In genomic region chr11:75420810-75421374, GRCm38 (mm10) we compare ENCODE assay signal across 14 mouse cellular contexts. TPM values are rescaled to one million over a fixed set of nuclear protein-coding genes. Genes with fewer than 3 reads are reported as not detected.
A peak's percentile ranks its signal among the peaks of the same experiment; 100 is the strongest.
DNase-seq lines count a peak whose midpoint lies in the region; ATAC-seq and TF ChIP-seq lines count a peak whose summit lies in the region.
"Had no signal": no experiment of that assay in that cellular context is flagged by ENCODE, and none has a peak within 500 bp of the region (broad histone marks: within the 10 kb centered on the region; RNA-seq: fewer than 3 reads in every experiment).

No protein-coding gene starts in this region.

- H3K4me2 ChIP-seq in heart, postnatal 0 days (ENCODE audit: low read depth, low read length) = 0 out of 2 replicates have a peak overlapping the region, but pooled peaks have one; percentile 24
- H3K4me2 ChIP-seq in neural tube, embryonic 15.5 days = no peak overlapping the region; the same call in 1 of the 2 replicates
- peak overlapping the region; percentile 62 for H3K4me2 ChIP-seq in limb, embryonic 14.5 days (replicated peaks; ENCODE audit: low read depth, low read length, severe bottlenecking)
- H3K4me2 ChIP-seq in intestine, embryonic 15.5 days (replicated peaks) = no peak overlapping the region

- no peak for TF ChIP-seq EP300 in heart, postnatal 0 days (IDR thresholded peaks at IDR 0.05; ENCODE audit: low read depth)

- no peaks in the 10 kb centered on the region for H3K36me3 ChIP-seq in heart, postnatal 0 days (replicated peaks; ENCODE audit: control insufficient read depth, insufficient read depth, low read length)
- H3K36me3 ChIP-seq in neural tube, embryonic 15.5 days = no peaks in the 10 kb centered on the region
- H3K36me3 ChIP-seq in limb, embryonic 14.5 days (ENCODE audit: control insufficient read depth, insufficient read depth, low read length) = peaks cover 4% of the 10 kb centered on the region; the same call in 1 of the 2 replicates
- H3K36me3 ChIP-seq in intestine, embryonic 15.5 days = no peaks in the 10 kb centered on the region

- no peaks in the 10 kb centered on the region for H3K9me3 ChIP-seq in heart, postnatal 0 days (replicated peaks; ENCODE audit: control insufficient read depth, low read length)
- H3K9me3 ChIP-seq in neural tube, embryonic 15.5 days (replicated peaks) = no peaks in the 10 kb centered on the region
- H3K9me3 ChIP-seq in limb, embryonic 14.5 days (ENCODE audit: control insufficient read depth, low read length) = no peaks in the 10 kb centered on the region
- H3K9me3 ChIP-seq in intestine, embryonic 15.5 days = no peaks in the 10 kb centered on the region
- H3K9me3 ChIP-seq: megakaryocyte, embryonic 14.5 days had no signal

- DNase-seq in heart, postnatal 0 days (ENCODE audit: low spot score) = no peak
- DNase-seq in heart, adult 18-20 months = no peak
- DNase-seq in neural tube, embryonic 10.5 days (ENCODE audit: extremely low spot score, low spot score) = peak; percentile 20
- DNase-seq in limb, embryonic 14.5 days (ENCODE audit: low spot score) = no peak
- DNase-seq in adrenal gland, postnatal 25 days = no peak
- DNase-seq: cerebellum, adult 11 months; kidney, adult 11 months; lung, adult 18-20 months; right cerebral cortex, adult 18-20 months had no signal

- H3K27me3 ChIP-seq in heart, postnatal 0 days (ENCODE audit: control insufficient read depth, insufficient read depth, low read length) = no peaks in the 10 kb centered on the region
- no peaks in the 10 kb centered on the region for H3K27me3 ChIP-seq in neural tube, embryonic 15.5 days (replicated peaks)
- H3K27me3 ChIP-seq in limb, embryonic 14.5 days (ENCODE audit: control insufficient read depth, insufficient read depth, low read length) = no peaks in the 10 kb centered on the region
- H3K27me3 ChIP-seq in intestine, embryonic 15.5 days (replicated peaks) = no peaks in the 10 kb centered on the region

- no peaks in the 10 kb centered on the region for H3K4me1 ChIP-seq in heart, postnatal 0 days (ENCODE audit: control insufficient read depth, insufficient read depth)
- H3K4me1 ChIP-seq in neural tube, embryonic 15.5 days = no peaks in the 10 kb centered on the region
- peaks cover 23% of the 10 kb centered on the region for H3K4me1 ChIP-seq in limb, embryonic 14.5 days (ENCODE audit: control insufficient read depth, insufficient read depth, low read length)
- H3K4me1 ChIP-seq in intestine, embryonic 15.5 days (replicated peaks) = peaks cover 10% of the 10 kb centered on the region; the same call in 1 of the 2 replicates

- WGBS in heart, postnatal 0 days = 58% methylated on average over 5 of the region's 5 CpGs
- 71% methylated on average over 5 of the region's 5 CpGs for WGBS in neural tube, embryonic 15.5 days
- WGBS in limb, embryonic 14.5 days = 25% methylated on average over 5 of the region's 5 CpGs
- WGBS in intestine, embryonic 15.5 days = 64% methylated on average over 5 of the region's 5 CpGs

- H3K27ac ChIP-seq in heart, postnatal 0 days (ENCODE audit: low read depth) = no peak overlapping the region
- no peak overlapping the region for H3K27ac ChIP-seq in neural tube, embryonic 15.5 days (replicated peaks)
- H3K27ac ChIP-seq in limb, embryonic 14.5 days (replicated peaks; ENCODE audit: low read depth, low read length) = peak overlapping the region; percentile 65
- H3K27ac ChIP-seq in intestine, embryonic 15.5 days = no peak overlapping the region

- no peak for TF ChIP-seq POLR2A in limb, embryonic 14.5 days (IDR thresholded peaks at IDR 0.05; ENCODE audit: borderline replicate concordance, extremely low read depth, insufficient read depth, insufficient read length)

- no peak for ATAC-seq in heart, postnatal 0 days (ENCODE audit: insufficient read depth, low read depth)
- ATAC-seq in neural tube, embryonic 15.5 days (ENCODE audit: low FRiP score) = no peak
- 0 out of 2 replicates have a peak, but pooled peaks have one; percentile 19 for ATAC-seq in limb, embryonic 14.5 days (ENCODE audit: low FRiP score, low read depth)
- no peak for ATAC-seq in inflammation-experienced regulatory T-cells, adult 6 months
- ATAC-seq in intestine, embryonic 15.5 days = no peak

- TF ChIP-seq CTCF in heart, postnatal 0 days (IDR thresholded peaks at IDR 0.05; ENCODE audit: low read depth) = no peak

- H3K9ac ChIP-seq in heart, postnatal 0 days (replicated peaks; ENCODE audit: low read depth, low read length) = no peak overlapping the region
- H3K9ac ChIP-seq in neural tube, embryonic 15.5 days (replicated peaks) = no peak overlapping the region
- peak overlapping the region; percentile 62 for H3K9ac ChIP-seq in limb, embryonic 14.5 days (ENCODE audit: low read depth, low read length, severe bottlenecking)
- no peak overlapping the region for H3K9ac ChIP-seq in intestine, embryonic 15.5 days

- H3K4me3 ChIP-seq in heart, postnatal 0 days (ENCODE audit: low read depth, low read length) = no peak overlapping the region
- H3K4me3 ChIP-seq in neural tube, embryonic 15.5 days (replicated peaks) = no peak overlapping the region
- H3K4me3 ChIP-seq in limb, embryonic 14.5 days (replicated peaks; ENCODE audit: low read length) = peak overlapping the region; percentile 43
- H3K4me3 ChIP-seq in intestine, embryonic 15.5 days (replicated peaks) = no peak overlapping the region
- H3K4me3 ChIP-seq: megakaryocyte, embryonic 14.5 days had no signal

RNA-seq across cellular contexts. Expression of gene Serpinf1, which starts 1.6 kb away (rescaled TPM):
- 27.3 and 112 TPM in 2 replicates for total RNA-seq in heart, postnatal 0 days (2014; rRNA removed; ENCODE audit: low replicate concordance)
- 20.4 and 24.4 TPM in 2 replicates for polyA plus RNA-seq in heart, postnatal 0 days (2015; fragmentation: Nextera tagmentation; extraction: Ambion mirVana)
- 10 to 100 TPM; 16.0 to 21.0 TPM for total RNA-seq in heart, adult 18-20 months (2021)
- polyA plus RNA-seq in neural tube, embryonic 15.5 days (2015; fragmentation: Nextera tagmentation; extraction: Ambion mirVana) = 63.4 and 69.1 TPM in 2 replicates
- polyA plus RNA-seq in limb, embryonic 14.5 days (2012; rRNA removed) = 160 and 176 TPM in 2 replicates
- 267 and 276 TPM in 2 replicates for polyA plus RNA-seq in limb, embryonic 14.5 days (2014; fragmentation: Nextera tagmentation; extraction: Ambion mirVana)
- 1 to 10 TPM; 3.3 to 5.0 (median 4.9) TPM for polyA plus RNA-seq in inflammation-experienced regulatory T-cells, adult 6 months (2017; shearing (Covaris generic))
- total RNA-seq in adrenal gland, postnatal 25 days (2021) = 12.4 and 23.9 TPM in 2 replicates
- polyA plus RNA-seq in intestine, embryonic 15.5 days (2015; fragmentation: Nextera tagmentation; extraction: Ambion mirVana) = 41.1 and 48.0 TPM in 2 replicates

RNA-seq across cellular contexts. Expression of gene Serpinf2, which starts 18.5 kb away (rescaled TPM):
- total RNA-seq in heart, postnatal 0 days (2014; rRNA removed; ENCODE audit: low replicate concordance) = 1.2 and 2.4 TPM in 2 replicates
- polyA plus RNA-seq in heart, postnatal 0 days (2015; fragmentation: Nextera tagmentation; extraction: Ambion mirVana) = not detected in 2 replicates
- total RNA-seq in heart, adult 18-20 months (2021) = not detected
- polyA plus RNA-seq in neural tube, embryonic 15.5 days (2015; fragmentation: Nextera tagmentation; extraction: Ambion mirVana) = 0.33 and 1.6 TPM in 2 replicates
- 0.53 and 0.59 TPM in 2 replicates for polyA plus RNA-seq in limb, embryonic 14.5 days (2012; rRNA removed)
- not detected in 2 replicates for polyA plus RNA-seq in limb, embryonic 14.5 days (2014; fragmentation: Nextera tagmentation; extraction: Ambion mirVana)
- polyA plus RNA-seq in inflammation-experienced regulatory T-cells, adult 6 months (2017; shearing (Covaris generic)) = not detected
- total RNA-seq in adrenal gland, postnatal 25 days (2021) = 7.7 TPM in 1 of 2 replicates, not detected in the other
- polyA plus RNA-seq in intestine, embryonic 15.5 days (2015; fragmentation: Nextera tagmentation; extraction: Ambion mirVana) = 20.4 and 26.4 TPM in 2 replicates
- total RNA-seq: granulocyte monocyte progenitor cell, adult 5-6 weeks had no signal

RNA-seq across cellular contexts. Expression of gene Wdr81, which starts 33.6 kb away (rescaled TPM):
- total RNA-seq in heart, postnatal 0 days (2014; rRNA removed; ENCODE audit: low replicate concordance) = 11.8 and 12.0 TPM in 2 replicates
- polyA plus RNA-seq in heart, postnatal 0 days (2015; fragmentation: Nextera tagmentation; extraction: Ambion mirVana) = 2.0 and 2.2 TPM in 2 replicates
- total RNA-seq in heart, adult 18-20 months (2021) = 1 to 10 TPM; 7.6 to 8.3 TPM
- polyA plus RNA-seq in neural tube, embryonic 15.5 days (2015; fragmentation: Nextera tagmentation; extraction: Ambion mirVana) = 6.3 and 6.6 TPM in 2 replicates
- 9.0 and 10.4 TPM in 2 replicates for polyA plus RNA-seq in limb, embryonic 14.5 days (2012; rRNA removed)
- 6.6 and 6.8 TPM in 2 replicates for polyA plus RNA-seq in limb, embryonic 14.5 days (2014; fragmentation: Nextera tagmentation; extraction: Ambion mirVana)
- polyA plus RNA-seq in inflammation-experienced regulatory T-cells, adult 6 months (2017; shearing (Covaris generic)) = 1 to 10 TPM; 5.1 to 7.9 (median 5.2) TPM
- total RNA-seq in adrenal gland, postnatal 25 days (2021) = 21.9 and 23.5 TPM in 2 replicates
- 6.1 and 7.0 TPM in 2 replicates for polyA plus RNA-seq in intestine, embryonic 15.5 days (2015; fragmentation: Nextera tagmentation; extraction: Ambion mirVana)

RNA-seq across cellular contexts. Expression of gene Tlcd2, which starts 40.6 kb away (rescaled TPM):
- 9.2 and 25.3 TPM in 2 replicates for total RNA-seq in heart, postnatal 0 days (2014; rRNA removed; ENCODE audit: low replicate concordance)
- 14.2 and 16.9 TPM in 2 replicates for polyA plus RNA-seq in heart, postnatal 0 days (2015; fragmentation: Nextera tagmentation; extraction: Ambion mirVana)
- total RNA-seq in heart, adult 18-20 months (2021) = 1 to 10 TPM; 2.4 to 4.9 TPM
- 2.4 and 8.5 TPM in 2 replicates for polyA plus RNA-seq in neural tube, embryonic 15.5 days (2015; fragmentation: Nextera tagmentation; extraction: Ambion mirVana)
- polyA plus RNA-seq in limb, embryonic 14.5 days (2012; rRNA removed) = 15.0 and 15.5 TPM in 2 replicates
- 19.5 and 25.2 TPM in 2 replicates for polyA plus RNA-seq in limb, embryonic 14.5 days (2014; fragmentation: Nextera tagmentation; extraction: Ambion mirVana)
- 10 to 100 TPM in 2 of 3 experiments, 1 to 10 TPM in 1; 10.0 to 23.2 (median 21.3) TPM for polyA plus RNA-seq in inflammation-experienced regulatory T-cells, adult 6 months (2017; shearing (Covaris generic))
- 16.2 and 16.8 TPM in 2 replicates for total RNA-seq in adrenal gland, postnatal 25 days (2021)
- polyA plus RNA-seq in intestine, embryonic 15.5 days (2015; fragmentation: Nextera tagmentation; extraction: Ambion mirVana) = 17.7 and 20.3 TPM in 2 replicates

Comparison
In these comparisons a context has a peak if more than half of its experiments do, and no peak if none do; other contexts are left out.
1. H3K4me2 ChIP-seq: peak in heart, postnatal 0 days (single experiment) and limb, embryonic 14.5 days (single experiment); none in neural tube, embryonic 15.5 days (single experiment) and intestine, embryonic 15.5 days (single experiment).